ENCODE assay signal across 9 mouse cellular contexts in genomic region chr17:64579696-64580095, GRCm38 (mm10). TPM values are rescaled to one million over a fixed set of nuclear protein-coding genes. Genes with fewer than 3 reads are reported as not detected.
DNase-seq lines count a peak whose midpoint lies in the region; ATAC-seq and TF ChIP-seq lines count a peak whose summit lies in the region.
"Had no signal": no experiment of that assay in that cellular context is flagged by ENCODE, and none has a peak within 500 bp of the region (broad histone marks: within the 10 kb centered on the region; RNA-seq: fewer than 3 reads in every experiment).

No protein-coding gene starts in this region.

- intact Hi-C loops in heart, postnatal 25 days (cut with DNase I): no loop called here

- TF ChIP-seq CTCF in liver, adult 2 months (IDR thresholded peaks at IDR 0.05; ENCODE audit: low read depth, low read length): no peak
- TF ChIP-seq CTCF in lung, embryonic 14.5 days (IDR thresholded peaks at IDR 0.05; ENCODE audit: low read depth): no peak

- H3K79me2 ChIP-seq in liver, adult 2 months (ENCODE audit: control insufficient read depth, insufficient read depth, low read length): no peaks in the 10 kb centered on the region

- ATAC-seq in liver, embryonic 11.5 days (replicated peaks; ENCODE audit: low FRiP score): no peak
- peak; percentile 53; the same call in 1 of the 2 replicates for ATAC-seq in forebrain, embryonic 16.5 days
- ATAC-seq in lung, embryonic 14.5 days (ENCODE audit: insufficient read depth): no peak

- no peaks in the 10 kb centered on the region for H3K36me3 ChIP-seq in liver, adult 2 months (ENCODE audit: control insufficient read depth, insufficient read depth, low read length)
- H3K36me3 ChIP-seq in liver, embryonic 11.5 days (ENCODE audit: control insufficient read depth, insufficient read depth, low read length): no peaks in the 10 kb centered on the region
- H3K36me3 ChIP-seq in forebrain, embryonic 16.5 days (ENCODE audit: control insufficient read depth, insufficient read depth): no peaks in the 10 kb centered on the region
- H3K36me3 ChIP-seq in lung, embryonic 14.5 days (ENCODE audit: insufficient read depth): no peaks in the 10 kb centered on the region
- no peaks in the 10 kb centered on the region for H3K36me3 ChIP-seq in splenic B cell, adult 2 months (ENCODE audit: control insufficient read depth, insufficient read depth, low read length, poor library complexity, severe bottlenecking)
- no peaks in the 10 kb centered on the region for H3K36me3 ChIP-seq in limb, embryonic 10.5 days
- H3K36me3 ChIP-seq: limb, embryonic 15.5 days had no signal

- peaks cover 12% of the 10 kb centered on the region; the same call in 1 of the 2 replicates for H3K4me1 ChIP-seq in liver, adult 2 months (ENCODE audit: control insufficient read depth, insufficient read depth, low read length)
- no peaks in the 10 kb centered on the region for H3K4me1 ChIP-seq in liver, embryonic 11.5 days (replicated peaks; ENCODE audit: control insufficient read depth, insufficient read depth, low read length)
- peaks cover 10% of the 10 kb centered on the region for H3K4me1 ChIP-seq in forebrain, embryonic 16.5 days (replicated peaks; ENCODE audit: control insufficient read depth, insufficient read depth, low read length)
- H3K4me1 ChIP-seq in lung, embryonic 14.5 days (ENCODE audit: insufficient read depth): no peaks in the 10 kb centered on the region
- no peaks in the 10 kb centered on the region for H3K4me1 ChIP-seq in limb, embryonic 10.5 days
- H3K4me1 ChIP-seq: limb, embryonic 15.5 days had no signal

- H3K9ac ChIP-seq in liver, adult 2 months (ENCODE audit: low read depth, low read length): no peak overlapping the region
- H3K9ac ChIP-seq in liver, embryonic 11.5 days (ENCODE audit: low read depth, low read length): no peak overlapping the region
- no peak overlapping the region for H3K9ac ChIP-seq in forebrain, embryonic 16.5 days (replicated peaks; ENCODE audit: low read depth, low read length)
- no peak overlapping the region for H3K9ac ChIP-seq in lung, embryonic 14.5 days
- H3K9ac ChIP-seq: limb, embryonic 15.5 days had no signal

- 63% methylated on average over 8 of the region's 8 CpGs for WGBS in liver, adult 2 months
- 37% methylated on average over 8 of the region's 8 CpGs for WGBS in liver, embryonic 11.5 days
- WGBS in forebrain, embryonic 16.5 days: 54% methylated on average over 8 of the region's 8 CpGs
- WGBS in lung, embryonic 14.5 days: 27% methylated on average over 8 of the region's 8 CpGs
- WGBS in limb, embryonic 10.5 days: 83% methylated on average over 8 of the region's 8 CpGs

- no peaks in the 10 kb centered on the region; the same call in 1 of the 2 replicates for H3K27me3 ChIP-seq in liver, adult 2 months (ENCODE audit: control insufficient read depth, insufficient read depth, low read length)
- 0 out of 2 replicates have a peak, but pooled peaks cover 2% of the 10 kb centered on the region for H3K27me3 ChIP-seq in liver, embryonic 11.5 days (replicated peaks; ENCODE audit: control insufficient read depth, insufficient read depth, low read length)
- H3K27me3 ChIP-seq in forebrain, embryonic 16.5 days (replicated peaks; ENCODE audit: control insufficient read depth, insufficient read depth, low read length): no peaks in the 10 kb centered on the region
- no peaks in the 10 kb centered on the region for H3K27me3 ChIP-seq in lung, embryonic 14.5 days (ENCODE audit: insufficient read depth, low read length)
- no peaks in the 10 kb centered on the region for H3K27me3 ChIP-seq in splenic B cell, adult 2 months (ENCODE audit: control insufficient read depth, insufficient read depth, low read length, poor library complexity, severe bottlenecking)
- no peaks in the 10 kb centered on the region for H3K27me3 ChIP-seq in limb, embryonic 10.5 days (ENCODE audit: low read depth, poor library complexity, severe bottlenecking)
- H3K27me3 ChIP-seq: limb, embryonic 15.5 days had no signal

- no peaks in the 10 kb centered on the region for H3K9me3 ChIP-seq in liver, embryonic 11.5 days (ENCODE audit: control insufficient read depth, low read length)
- no peaks in the 10 kb centered on the region for H3K9me3 ChIP-seq in forebrain, embryonic 16.5 days (ENCODE audit: control insufficient read depth, low read length)
- no peaks in the 10 kb centered on the region for H3K9me3 ChIP-seq in lung, embryonic 14.5 days (ENCODE audit: low read depth, low read length)
- H3K9me3 ChIP-seq in limb, embryonic 10.5 days (replicated peaks): no peaks in the 10 kb centered on the region
- H3K9me3 ChIP-seq: limb, embryonic 15.5 days had no signal

- TF ChIP-seq POLR2A in liver, adult 2 months (IDR thresholded peaks at IDR 0.05; ENCODE audit: extremely low read depth, insufficient read depth, low read length): no peak

- peak; percentile 16 for DNase-seq in liver, adult 2 months (ENCODE audit: extremely low read depth, low read depth, low spot score)
- DNase-seq in liver, embryonic 11.5 days (ENCODE audit: low spot score): no peak
- DNase-seq in lung, embryonic 14.5 days: peak; percentile 63
- peak; percentile 86 for DNase-seq in splenic B cell, adult 2 months (ENCODE audit: low read depth, low spot score)
- no peak for DNase-seq in heart, postnatal 25 days (ENCODE audit: low spot score)
- no peak for DNase-seq in retina, embryonic 14.5 days (ENCODE audit: low spot score)
- DNase-seq in limb, embryonic 10.5 days (ENCODE audit: low spot score): no peak

- H3K4me3 ChIP-seq in liver, adult 2 months (ENCODE audit: insufficient read depth, low read depth, low read length): no peak overlapping the region
- H3K4me3 ChIP-seq in liver, embryonic 11.5 days (ENCODE audit: low read depth, low read length): no peak overlapping the region
- no peak overlapping the region for H3K4me3 ChIP-seq in forebrain, embryonic 16.5 days (replicated peaks; ENCODE audit: low read length)
- H3K4me3 ChIP-seq in lung, embryonic 14.5 days (ENCODE audit: low read depth, low read length): no peak overlapping the region
- no peak overlapping the region for H3K4me3 ChIP-seq in limb, embryonic 10.5 days
- H3K4me3 ChIP-seq: limb, embryonic 15.5 days had no signal

- no peak overlapping the region for H3K4me2 ChIP-seq in liver, embryonic 11.5 days
- no peak overlapping the region for H3K4me2 ChIP-seq in forebrain, embryonic 16.5 days (ENCODE audit: low read length)
- no peak overlapping the region for H3K4me2 ChIP-seq in lung, embryonic 14.5 days
- H3K4me2 ChIP-seq: limb, embryonic 15.5 days had no signal

- no peak overlapping the region for H3K27ac ChIP-seq in liver, adult 2 months (replicated peaks; ENCODE audit: insufficient read depth, low read depth, low read length)
- no peak overlapping the region for H3K27ac ChIP-seq in liver, embryonic 11.5 days (ENCODE audit: low read depth, low read length)
- no peak overlapping the region for H3K27ac ChIP-seq in forebrain, embryonic 16.5 days (ENCODE audit: low read length)
- no peak overlapping the region for H3K27ac ChIP-seq in lung, embryonic 14.5 days (ENCODE audit: low read depth)
- H3K27ac ChIP-seq in limb, embryonic 10.5 days: no peak overlapping the region
- H3K27ac ChIP-seq: limb, embryonic 15.5 days had no signal

RNA-seq across cellular contexts. Expression of gene Man2a1, which starts 20.8 kb away (rescaled TPM):
- 93.6 and 109 TPM in 2 replicates for total RNA-seq in liver, adult 2 months (2014; rRNA removed)
- 25.4 and 34.5 TPM in 2 replicates for polyA plus RNA-seq in liver, adult 2 months (2012; rRNA removed)
- 5.7 and 6.8 TPM in 2 replicates for polyA plus RNA-seq in liver, embryonic 11.5 days (2014; fragmentation: Nextera tagmentation; extraction: Ambion mirVana)
- 3.9 and 4.4 TPM in 2 replicates for polyA plus RNA-seq in forebrain, embryonic 16.5 days (2015; fragmentation: Nextera tagmentation; extraction: Ambion mirVana)
- 9.0 and 10.3 TPM in 2 replicates for polyA plus RNA-seq in lung, embryonic 14.5 days (2014; fragmentation: Nextera tagmentation; extraction: Ambion mirVana)
- 10 to 100 TPM; 18.3 to 20.4 TPM for total RNA-seq in heart, postnatal 25 days (2021)
- polyA plus RNA-seq in limb, embryonic 10.5 days (2016; fragmentation: Nextera tagmentation; extraction: Ambion mirVana): 5.1 and 5.7 TPM in 2 replicates

Comparison
In these comparisons a context has a peak if more than half of its experiments do, and no peak if none do; other contexts are left out.
1. DNase-seq: peak in liver, adult 2 months (single experiment), lung, embryonic 14.5 days (single experiment) and splenic B cell, adult 2 months (single experiment); none in liver, embryonic 11.5 days (single experiment), heart, postnatal 25 days (single experiment), retina, embryonic 14.5 days (single experiment) and limb, embryonic 10.5 days (single experiment).